Mouse (Mus musculus) kidney, embryonic 15.5 days (tissue): ENCODE measurements at regions not wholly inside any gene's neighbourhood (a gene's known extent, or its start where the extent isn't known, plus 50 kb on each side); places are given as distances from the start of the nearest gene placed in this dataset.

Source experiments
- ATAC-seq: fragments of 200-750 bp; cut with Nextera tagmentation; replicated peaks from 2 replicates; pipeline ENCODE4 v1.8.0; 2017; ENCODE audit warnings: moderate TSS enrichment; ENCODE audit not compliant: low FRiP score
- H3K27ac ChIP-seq: fragments of 300-500 bp; sonication (generic); 2 replicates; pipeline ENCODE4 v1.5.1; 2015; ENCODE audit warnings: mild to moderate bottlenecking, inconsistent platforms
- H3K27me3 ChIP-seq: fragments of 300-500 bp; sonication (generic); 2 replicates; pipeline ENCODE4 v1.6.1; 2015; ENCODE audit warnings: inconsistent platforms
- H3K36me3 ChIP-seq: fragments of 300-500 bp; sonication (generic); 2 replicates; pipeline ENCODE4 v1.6.1; 2015; ENCODE audit warnings: inconsistent platforms
- H3K4me1 ChIP-seq: fragments of 300-500 bp; sonication (generic); 2 replicates; pipeline ENCODE4 v1.6.1; 2015; ENCODE audit warnings: inconsistent platforms
- H3K4me2 ChIP-seq: fragments of 300-500 bp; sonication (generic); 2 replicates; pipeline ENCODE4 v1.6.1; 2015; ENCODE audit warnings: moderate library complexity, mild to moderate bottlenecking, inconsistent platforms
- H3K4me3 ChIP-seq: fragments of 300-500 bp; sonication (generic); replicated peaks from 2 replicates; pipeline ENCODE4 v1.5.1; 2015; ENCODE audit warnings: mild to moderate bottlenecking, inconsistent platforms
- H3K9ac ChIP-seq: fragments of 300-500 bp; sonication (generic); 2 replicates; pipeline ENCODE4 v1.6.1; 2015; ENCODE audit warnings: mild to moderate bottlenecking, inconsistent platforms
- H3K9me3 ChIP-seq: fragments of 300-500 bp; sonication (generic); replicated peaks from 2 replicates; pipeline ENCODE4 v1.6.1; 2016; ENCODE audit warnings: inconsistent platforms
- WGBS: fragments of 180-500 bp; shearing (Covaris S2); methylation state at CpG from one replicate; pipeline ENCODE4 v1.1.7; 2015; ENCODE audit warnings: mixed read lengths; 5-methylcytosine and 5-hydroxymethylcytosine counted together

GRCm38 (mm10) chr9:61309768-61310493 is 62.2 kb upstream of the Tle3 start:
- Histone ChIP-seq H3K9ac (no peak overlapping the region), H3K27me3 (peaks cover 36% of the 10 kb centered on the region), H3K4me2 (no peak overlapping the region), H3K9me3 (no peaks in the 10 kb centered on the region), H3K4me1 (peaks cover 64% of the 10 kb centered on the region), H3K36me3 (no peaks in the 10 kb centered on the region), H3K4me3 (no peak overlapping the region), H3K27ac (no peak overlapping the region)
- WGBS: 87% methylated on average over 8 of the region's 8 CpGs
- no peak for ATAC-seq

DNA sequence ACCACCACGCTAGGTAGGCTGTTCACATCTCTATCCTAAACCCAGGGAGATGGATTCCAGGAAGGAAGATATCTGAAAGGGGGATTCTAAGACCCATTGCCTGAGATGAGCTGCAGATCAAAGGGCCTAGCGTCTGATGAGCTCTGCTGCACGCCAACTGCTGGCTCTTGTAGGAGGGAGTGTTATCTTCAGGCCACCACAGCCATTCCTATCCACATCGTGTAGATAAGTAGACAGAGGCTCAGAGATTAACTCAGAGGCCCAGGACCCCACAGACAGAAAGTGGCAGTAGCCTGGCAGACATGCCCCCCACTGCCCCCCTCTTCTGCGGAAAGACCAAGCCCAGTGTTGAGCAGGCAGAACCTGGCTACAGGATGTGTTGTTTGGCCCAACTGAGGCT is 61.6 kb upstream of the Tle3 start:
- Histone ChIP-seq H3K27me3 (peaks cover 36% of the 10 kb centered on the region), H3K9ac (no peak overlapping the region), H3K9me3 (no peaks in the 10 kb centered on the region), H3K4me1 (peaks cover 71% of the 10 kb centered on the region), H3K4me2 (no peak overlapping the region), H3K4me3 (no peak overlapping the region), H3K27ac (no peak overlapping the region), H3K36me3 (no peaks in the 10 kb centered on the region)
- WGBS: 71% methylated on average over 5 of the region's 5 CpGs
- no peak for ATAC-seq

GRCm38 (mm10) chr9:61311604-61312003 is 60.6 kb upstream of the Tle3 start:
- H3K4me1 ChIP-seq: peaks cover 76% of the 10 kb centered on the region
- H3K4me2 ChIP-seq: no peak overlapping the region
- H3K27me3 ChIP-seq: peaks cover 35% of the 10 kb centered on the region
- no peaks in the 10 kb centered on the region for H3K36me3 ChIP-seq
- H3K9ac ChIP-seq: no peak overlapping the region
- no peak overlapping the region for H3K4me3 ChIP-seq
- 31% methylated on average over 5 of the region's 5 CpGs for whole genome bisulfite sequencing
- H3K27ac ChIP-seq: no peak overlapping the region
- ATAC-seq: no peak
- no peaks in the 10 kb centered on the region for H3K9me3 ChIP-seq

DNA sequence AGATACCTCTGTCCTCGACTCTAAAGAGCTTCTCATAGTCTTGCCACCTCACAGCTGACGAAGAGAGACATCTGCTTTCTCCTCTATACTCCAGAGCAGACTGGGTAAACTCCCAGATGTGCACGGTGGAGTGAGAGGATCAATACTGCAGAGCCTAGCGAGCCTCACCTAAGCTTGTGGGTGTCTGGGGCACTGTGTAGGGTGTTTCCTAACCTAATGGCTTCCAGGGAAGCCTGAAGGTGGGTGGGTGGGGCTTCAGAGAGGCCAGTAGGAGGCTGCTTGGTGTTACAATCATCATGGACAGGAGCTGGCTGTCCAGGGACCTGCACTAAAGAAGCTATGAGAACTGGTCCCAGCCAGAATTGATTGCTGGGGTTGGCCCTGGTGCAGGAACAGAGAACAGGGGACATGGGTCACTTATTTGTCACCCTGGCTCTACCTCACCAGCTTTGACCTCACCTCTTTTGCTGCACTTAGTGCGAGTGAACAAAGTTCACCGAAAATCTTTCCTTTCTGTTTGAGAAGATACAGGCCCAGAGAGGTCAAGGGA is 57.5 kb upstream of the Tle3 start:
- H3K4me3 ChIP-seq: no peak overlapping the region
- no peak overlapping the region for H3K9ac ChIP-seq
- no peak for ATAC-seq
- peak overlapping the region; percentile 69; the same call in 1 of the 2 replicates for H3K27ac ChIP-seq
- peaks cover 65% of the 10 kb centered on the region for H3K4me1 ChIP-seq
- H3K27me3 ChIP-seq: peaks cover 34% of the 10 kb centered on the region
- no peaks in the 10 kb centered on the region for H3K36me3 ChIP-seq
- WGBS: 50% methylated on average over 6 of the region's 6 CpGs
- H3K4me2 ChIP-seq: no peak overlapping the region
- 0 out of 2 replicates have a peak, but pooled peaks cover 3% of the 10 kb centered on the region for H3K9me3 ChIP-seq

GRCm38 (mm10) chr9:61315371-61316298 is 56.5 kb upstream of the Tle3 start:
- Histone ChIP-seq H3K4me3 (no peak overlapping the region), H3K9ac (no peak overlapping the region), H3K27me3 (peaks cover 36% of the 10 kb centered on the region), H3K4me1 (peaks cover 60% of the 10 kb centered on the region), H3K4me2 (no peak overlapping the region), H3K27ac (peak overlapping the region; percentile 69), H3K9me3 (0 out of 2 replicates have a peak, but pooled peaks cover 3% of the 10 kb centered on the region), H3K36me3 (no peaks in the 10 kb centered on the region)
- 27% methylated on average over 17 of the region's 17 CpGs for WGBS
- ATAC-seq: peak; percentile 23; the same call in 1 of the 2 replicates

GRCm38 (mm10) chr9:61316442-61316841 is 55.7 kb upstream of the Tle3 start:
- WGBS: 41% methylated on average over 4 of the region's 4 CpGs
- peaks cover 38% of the 10 kb centered on the region for H3K27me3 ChIP-seq
- peak overlapping the region; percentile 69; the same call in 1 of the 2 replicates for H3K27ac ChIP-seq
- no peak overlapping the region for H3K4me2 ChIP-seq
- H3K4me1 ChIP-seq: peaks cover 52% of the 10 kb centered on the region
- ATAC-seq: no peak
- 0 out of 2 replicates have a peak, but pooled peaks cover 3% of the 10 kb centered on the region for H3K9me3 ChIP-seq
- no peaks in the 10 kb centered on the region for H3K36me3 ChIP-seq
- H3K9ac ChIP-seq: no peak overlapping the region
- no peak overlapping the region for H3K4me3 ChIP-seq

- no peaks in the 10 kb centered on the region for H3K36me3 ChIP-seq
- H3K27me3 ChIP-seq: peaks cover 43% of the 10 kb centered on the region
- H3K9me3 ChIP-seq: 0 out of 2 replicates have a peak, but pooled peaks cover 3% of the 10 kb centered on the region
- no peak overlapping the region for H3K9ac ChIP-seq
- peaks cover 44% of the 10 kb centered on the region for H3K4me1 ChIP-seq
- no peak overlapping the region for H3K4me2 ChIP-seq
- no peak for ATAC-seq
- H3K27ac ChIP-seq: no peak overlapping the region
- no peak overlapping the region for H3K4me3 ChIP-seq
- 59% methylated on average over 6 of the region's 6 CpGs for WGBS
These were observed 52.4 kb upstream of the Tle3 start for GRCm38 (mm10) chr9:61319721-61320120.

- 69% methylated on average over 1 of the region's 1 CpGs for WGBS
- H3K27ac ChIP-seq: no peak overlapping the region
- no peak for ATAC-seq
- peaks cover 53% of the 10 kb centered on the region for H3K27me3 ChIP-seq
- peaks cover 44% of the 10 kb centered on the region for H3K4me1 ChIP-seq
- no peak overlapping the region for H3K9ac ChIP-seq
- H3K4me2 ChIP-seq: no peak overlapping the region
- no peak overlapping the region for H3K4me3 ChIP-seq
- no peaks in the 10 kb centered on the region for H3K36me3 ChIP-seq
- 0 out of 2 replicates have a peak, but pooled peaks cover 3% of the 10 kb centered on the region for H3K9me3 ChIP-seq
These were observed 50.9 kb upstream of the Tle3 start for GRCm38 (mm10) chr9:61321314-61321713.

DNA sequence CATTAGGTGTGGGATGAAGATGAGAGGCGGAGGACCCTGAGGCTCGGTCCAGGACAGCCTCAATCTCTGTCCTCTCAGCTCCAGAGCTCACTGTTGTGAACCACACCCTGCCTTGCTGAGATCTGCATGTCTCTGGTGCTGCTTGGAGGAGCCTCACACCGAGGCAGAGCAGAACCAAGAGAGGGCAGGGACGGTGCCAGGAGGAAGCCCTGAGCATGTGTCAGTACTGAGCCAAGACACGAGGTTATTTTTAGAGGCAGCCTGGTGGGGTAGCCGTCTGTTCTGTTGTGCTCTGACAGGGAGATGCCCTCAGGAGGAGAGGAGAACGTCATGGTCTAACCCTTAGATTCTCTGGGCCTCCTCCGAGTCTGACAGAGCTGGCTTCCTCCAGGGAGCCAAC is 50.3 kb upstream of the Tle3 start:
- Histone ChIP-seq H3K9me3 (0 out of 2 replicates have a peak, but pooled peaks cover 3% of the 10 kb centered on the region), H3K36me3 (no peaks in the 10 kb centered on the region), H3K9ac (no peak overlapping the region), H3K4me1 (peaks cover 40% of the 10 kb centered on the region), H3K4me2 (no peak overlapping the region), H3K27ac (no peak overlapping the region), H3K4me3 (no peak overlapping the region), H3K27me3 (peaks cover 57% of the 10 kb centered on the region)
- ATAC-seq: no peak
- 59% methylated on average over 8 of the region's 8 CpGs for WGBS

- H3K4me2 ChIP-seq: no peak overlapping the region
- H3K9ac ChIP-seq: no peak overlapping the region
- ATAC-seq: 0 out of 2 replicates have a peak, but pooled peaks have one; percentile 31
- no peak overlapping the region for H3K27ac ChIP-seq
- H3K4me1 ChIP-seq: peaks cover 35% of the 10 kb centered on the region
- H3K9me3 ChIP-seq: 0 out of 2 replicates have a peak, but pooled peaks cover 3% of the 10 kb centered on the region
- WGBS: 46% methylated on average over 11 of the region's 11 CpGs
- H3K4me3 ChIP-seq: no peak overlapping the region
- peaks cover 62% of the 10 kb centered on the region for H3K27me3 ChIP-seq
- no peaks in the 10 kb centered on the region for H3K36me3 ChIP-seq
These were observed 49.8 kb upstream of the Tle3 start for GRCm38 (mm10) chr9:61322333-61322732.
